Mouse (Mus musculus): ENCODE data around the gene Prkcd. TPM values are rescaled to one million over a fixed set of nuclear protein-coding genes. Genes with fewer than 3 reads are reported as not detected.

Prkcd gene
- total and polyA plus RNA-seq, 2 experiments from 2014 or later: 14.9 to 19.3 TPM

DNA sequence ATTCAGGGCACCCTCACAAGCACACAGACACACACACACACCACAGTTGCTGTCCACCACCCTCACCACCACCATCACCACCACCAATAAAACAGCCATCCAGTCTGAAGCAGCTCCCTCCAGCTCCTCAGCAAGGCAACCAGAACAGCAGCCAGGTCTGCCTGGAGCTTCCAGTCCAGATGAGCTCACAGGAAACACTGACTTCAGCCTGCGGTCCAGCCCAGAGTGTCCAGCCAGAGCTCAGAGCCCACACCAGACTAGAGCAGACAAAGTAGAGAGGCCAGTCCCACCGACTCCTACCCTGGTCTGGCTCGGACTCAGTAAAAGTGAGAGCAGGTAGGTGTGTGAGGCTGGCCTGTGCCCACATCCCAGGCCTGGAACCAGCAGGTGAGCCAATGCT lies 15.1 kb downstream of the Prkcd start:
- no peak overlapping the region for H3K27ac ChIP-seq (ENCODE audit: low read depth)
- no peaks in the 10 kb centered on the region for H3K27me3 ChIP-seq (ENCODE audit: control insufficient read depth, insufficient read depth, low read length)
- H3K9ac ChIP-seq (replicated peaks; ENCODE audit: low read depth, low read length): no peak overlapping the region
- WGBS: 63% methylated on average over 3 of the region's 3 CpGs
- DNase-seq (ENCODE audit: low spot score) (no peak), ATAC-seq (ENCODE audit: insufficient read depth, low read depth) (peak; percentile 45; the same call in 1 of the 2 replicates)
- H3K4me1 ChIP-seq (ENCODE audit: control insufficient read depth, insufficient read depth): no peaks in the 10 kb centered on the region
- no peak for TF ChIP-seq EP300 (IDR thresholded peaks at IDR 0.05; ENCODE audit: low read depth)
- TF ChIP-seq CTCF (IDR thresholded peaks at IDR 0.05; ENCODE audit: low read depth): no peak
- H3K4me2 ChIP-seq (ENCODE audit: low read depth, low read length): no peak overlapping the region
- no peak overlapping the region for H3K4me3 ChIP-seq (ENCODE audit: low read depth, low read length)
- peaks cover 9% of the 10 kb centered on the region; the same call in 1 of the 2 replicates for H3K36me3 ChIP-seq (replicated peaks; ENCODE audit: control insufficient read depth, insufficient read depth, low read length)
- no peaks in the 10 kb centered on the region for H3K9me3 ChIP-seq (replicated peaks; ENCODE audit: control insufficient read depth, low read length)

DNA sequence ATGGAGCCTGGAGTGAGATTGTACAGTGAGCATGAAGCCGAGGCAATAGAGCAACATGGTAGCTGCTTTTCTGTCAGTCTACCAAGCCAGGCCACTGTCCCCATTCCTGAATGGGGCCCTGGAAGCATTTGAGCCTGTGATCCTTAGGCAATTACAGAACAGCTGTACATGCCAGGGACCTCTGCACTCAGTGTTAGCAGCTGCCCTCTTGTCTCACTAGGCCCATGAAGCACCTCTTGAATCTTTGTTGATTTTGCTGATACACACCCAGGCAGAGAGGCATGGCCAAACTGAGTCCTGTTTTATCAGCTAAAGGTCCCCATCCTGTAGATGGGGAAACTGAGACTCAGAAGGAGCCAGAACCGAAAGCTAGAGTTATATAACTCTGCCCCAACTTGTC lies 15.7 kb downstream of the Prkcd start:
- no peak overlapping the region for H3K4me2 ChIP-seq (ENCODE audit: low read depth, low read length)
- no peaks in the 10 kb centered on the region for H3K9me3 ChIP-seq (replicated peaks; ENCODE audit: control insufficient read depth, low read length)
- no peak overlapping the region for H3K9ac ChIP-seq (replicated peaks; ENCODE audit: low read depth, low read length)
- 73% methylated on average over 2 of the region's 2 CpGs for WGBS
- TF ChIP-seq EP300 (IDR thresholded peaks at IDR 0.05; ENCODE audit: low read depth) (no peak), CTCF (IDR thresholded peaks at IDR 0.05; ENCODE audit: low read depth) (no peak)
- ATAC-seq (ENCODE audit: insufficient read depth, low read depth): no peak
- no peaks in the 10 kb centered on the region for H3K4me1 ChIP-seq (ENCODE audit: control insufficient read depth, insufficient read depth)
- H3K36me3 ChIP-seq (replicated peaks; ENCODE audit: control insufficient read depth, insufficient read depth, low read length): peaks cover 9% of the 10 kb centered on the region; the same call in 1 of the 2 replicates
- H3K4me3 ChIP-seq (ENCODE audit: low read depth, low read length): no peak overlapping the region
- H3K27me3 ChIP-seq (ENCODE audit: control insufficient read depth, insufficient read depth, low read length): no peaks in the 10 kb centered on the region
- no peak for DNase-seq (ENCODE audit: low spot score)
- H3K27ac ChIP-seq (ENCODE audit: low read depth): no peak overlapping the region

DNA sequence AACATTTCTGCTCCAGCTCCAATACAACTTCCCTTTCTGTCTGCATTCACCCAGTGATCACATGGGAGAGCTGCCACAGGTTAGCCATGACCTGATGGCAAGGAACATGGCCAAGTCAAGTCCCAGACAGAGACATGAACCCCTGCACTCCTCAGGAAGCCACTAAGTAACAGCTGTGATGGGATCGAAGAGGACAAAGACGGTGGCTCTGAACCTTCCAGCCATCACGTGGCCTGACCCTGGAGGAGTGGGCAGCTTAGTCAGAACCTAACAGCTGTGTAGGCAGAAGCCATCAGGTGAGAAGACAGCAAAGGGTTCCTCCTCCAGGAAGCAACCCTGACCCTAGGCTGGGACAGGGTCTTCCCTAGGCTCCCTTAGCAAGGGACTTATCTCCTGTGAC lies 16.5 kb downstream of the Prkcd start:
- no peak for ATAC-seq (ENCODE audit: insufficient read depth, low read depth)
- Histone ChIP-seq H3K4me1 (ENCODE audit: control insufficient read depth, insufficient read depth) (no peaks in the 10 kb centered on the region), H3K27ac (ENCODE audit: low read depth) (no peak overlapping the region), H3K4me3 (ENCODE audit: low read depth, low read length) (no peak overlapping the region), H3K36me3 (replicated peaks; ENCODE audit: control insufficient read depth, insufficient read depth, low read length) (peaks cover 9% of the 10 kb centered on the region; the same call in 1 of the 2 replicates), H3K27me3 (ENCODE audit: control insufficient read depth, insufficient read depth, low read length) (no peaks in the 10 kb centered on the region), H3K4me2 (ENCODE audit: low read depth, low read length) (no peak overlapping the region), H3K9ac (replicated peaks; ENCODE audit: low read depth, low read length) (no peak overlapping the region), H3K9me3 (replicated peaks; ENCODE audit: control insufficient read depth, low read length) (no peaks in the 10 kb centered on the region)
- TF ChIP-seq CTCF (IDR thresholded peaks at IDR 0.05; ENCODE audit: low read depth) (no peak), EP300 (IDR thresholded peaks at IDR 0.05; ENCODE audit: low read depth) (no peak)
- WGBS: 87% methylated on average over 3 of the region's 3 CpGs
- no peak for DNase-seq (ENCODE audit: low spot score)

DNA sequence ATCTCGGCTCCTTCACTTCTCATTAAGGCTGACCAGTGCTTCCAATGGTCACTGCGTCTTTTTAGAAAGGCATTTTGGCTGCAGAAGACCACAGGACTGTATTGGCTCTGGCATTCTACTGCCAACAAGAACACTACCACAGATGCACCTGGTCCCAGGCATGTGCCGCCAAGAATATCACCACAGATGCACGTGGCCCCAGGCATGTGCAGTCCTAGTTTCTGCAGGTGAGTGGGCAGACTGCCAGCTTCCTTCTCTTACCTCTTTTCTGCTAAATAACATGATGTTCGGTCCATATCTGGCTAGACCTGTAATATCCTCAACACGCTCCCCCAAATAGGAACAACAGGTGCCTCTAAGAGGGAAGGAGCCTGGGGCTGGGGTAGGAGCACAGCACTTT lies 17.8 kb downstream of the Prkcd start:
- no peaks in the 10 kb centered on the region for H3K9me3 ChIP-seq (replicated peaks; ENCODE audit: control insufficient read depth, low read length)
- ATAC-seq (ENCODE audit: insufficient read depth, low read depth) (no peak), DNase-seq (ENCODE audit: low spot score) (no peak)
- peaks cover 9% of the 10 kb centered on the region; the same call in 1 of the 2 replicates for H3K36me3 ChIP-seq (replicated peaks; ENCODE audit: control insufficient read depth, insufficient read depth, low read length)
- no peak overlapping the region for H3K4me3 ChIP-seq (ENCODE audit: low read depth, low read length)
- H3K4me2 ChIP-seq (ENCODE audit: low read depth, low read length): no peak overlapping the region
- no peaks in the 10 kb centered on the region for H3K4me1 ChIP-seq (ENCODE audit: control insufficient read depth, insufficient read depth)
- H3K9ac ChIP-seq (replicated peaks; ENCODE audit: low read depth, low read length): no peak overlapping the region
- WGBS: 80% methylated on average over 6 of the region's 6 CpGs
- H3K27ac ChIP-seq (ENCODE audit: low read depth): no peak overlapping the region
- TF ChIP-seq CTCF (IDR thresholded peaks at IDR 0.05; ENCODE audit: low read depth) (no peak), EP300 (IDR thresholded peaks at IDR 0.05; ENCODE audit: low read depth) (no peak)
- H3K27me3 ChIP-seq (ENCODE audit: control insufficient read depth, insufficient read depth, low read length): no peaks in the 10 kb centered on the region

DNA sequence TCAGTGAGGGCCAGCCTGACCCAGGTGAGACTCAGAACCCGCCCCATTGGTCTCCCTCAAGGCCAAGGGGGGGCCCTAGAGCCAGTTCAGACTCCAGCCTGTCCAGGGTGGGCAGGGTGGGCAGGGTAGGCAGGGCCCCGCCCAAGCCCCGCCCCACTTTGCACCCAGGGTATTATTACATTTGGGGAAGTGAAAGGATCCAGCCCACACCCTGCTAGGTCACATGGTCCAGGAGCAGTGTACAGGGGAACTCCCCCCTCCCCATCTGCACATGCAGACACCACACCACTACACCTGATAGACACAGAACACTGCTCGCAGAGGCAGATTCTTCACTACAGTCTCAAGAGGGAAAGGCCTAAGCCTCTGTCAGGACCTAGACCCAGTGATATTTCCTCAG lies 18.3 kb downstream of the Prkcd start:
- Histone ChIP-seq H3K36me3 (replicated peaks; ENCODE audit: control insufficient read depth, insufficient read depth, low read length) (peaks cover 10% of the 10 kb centered on the region; the same call in 1 of the 2 replicates), H3K27me3 (ENCODE audit: control insufficient read depth, insufficient read depth, low read length) (no peaks in the 10 kb centered on the region), H3K27ac (ENCODE audit: low read depth) (no peak overlapping the region), H3K4me2 (ENCODE audit: low read depth, low read length) (no peak overlapping the region), H3K4me1 (ENCODE audit: control insufficient read depth, insufficient read depth) (no peaks in the 10 kb centered on the region), H3K9me3 (replicated peaks; ENCODE audit: control insufficient read depth, low read length) (no peaks in the 10 kb centered on the region), H3K4me3 (ENCODE audit: low read depth, low read length) (no peak overlapping the region), H3K9ac (replicated peaks; ENCODE audit: low read depth, low read length) (no peak overlapping the region)
- WGBS: 72% methylated on average over 4 of the region's 4 CpGs
- DNase-seq (ENCODE audit: low spot score): no peak
- TF ChIP-seq EP300 (IDR thresholded peaks at IDR 0.05; ENCODE audit: low read depth) (no peak), CTCF (IDR thresholded peaks at IDR 0.05; ENCODE audit: low read depth) (no peak)
- no peak for ATAC-seq (ENCODE audit: insufficient read depth, low read depth)

DNA sequence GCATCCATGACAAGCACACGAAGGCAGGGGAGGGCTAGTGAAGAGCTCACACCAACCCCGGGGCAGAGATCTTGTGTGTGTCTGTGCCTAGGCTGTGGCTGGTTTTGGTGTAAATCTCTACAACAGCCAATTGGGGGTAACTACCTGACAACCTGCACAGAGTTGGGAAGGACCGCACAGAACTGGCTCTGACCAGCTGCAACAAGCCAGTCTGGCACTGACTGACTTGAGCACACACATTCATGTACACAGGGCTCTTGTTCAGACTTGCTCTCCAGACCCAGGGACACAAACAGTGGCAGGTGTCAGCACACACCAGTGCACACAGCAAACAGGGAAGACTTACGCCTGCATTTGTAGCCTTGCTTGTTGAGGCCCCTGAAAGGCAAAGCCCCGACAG lies 19.2 kb downstream of the Prkcd start:
- Histone ChIP-seq H3K4me3 (ENCODE audit: low read depth, low read length) (no peak overlapping the region), H3K4me1 (ENCODE audit: control insufficient read depth, insufficient read depth) (no peaks in the 10 kb centered on the region), H3K27ac (ENCODE audit: low read depth) (no peak overlapping the region), H3K27me3 (ENCODE audit: control insufficient read depth, insufficient read depth, low read length) (no peaks in the 10 kb centered on the region), H3K9ac (replicated peaks; ENCODE audit: low read depth, low read length) (no peak overlapping the region), H3K9me3 (replicated peaks; ENCODE audit: control insufficient read depth, low read length) (no peaks in the 10 kb centered on the region), H3K4me2 (ENCODE audit: low read depth, low read length) (no peak overlapping the region), H3K36me3 (replicated peaks; ENCODE audit: control insufficient read depth, insufficient read depth, low read length) (peaks cover 18% of the 10 kb centered on the region)
- 84% methylated on average over 5 of the region's 5 CpGs for WGBS
- DNase-seq (ENCODE audit: low spot score) (no peak), ATAC-seq (ENCODE audit: insufficient read depth, low read depth) (no peak)
- TF ChIP-seq CTCF (IDR thresholded peaks at IDR 0.05; ENCODE audit: low read depth) (no peak), EP300 (IDR thresholded peaks at IDR 0.05; ENCODE audit: low read depth) (no peak)

Measured in heart, postnatal 0 days (tissue).